Mouse (Mus musculus): ENCODE measurements at regions not wholly inside any gene's neighbourhood (a gene's known extent, or its start where the extent isn't known, plus 50 kb on each side); places are given as distances from the start of the nearest gene placed in this dataset.

GRCm38 (mm10) chr16:46211914-46212313, 57.0 kb upstream of the Gm4737 start:
- TF ChIP-seq CTCF (IDR thresholded peaks at IDR 0.05) (no peak), EP300 (IDR thresholded peaks at IDR 0.05) (no peak)

Measured in lung, postnatal 0 days (tissue).